Mouse (Mus musculus) small intestine, adult 2 months (tissue): ENCODE measurements around the gene Wdfy1.

Source experiments
- CTCF ChIP-seq: fragments of 200-500 bp; IDR thresholded peaks from 2 replicates; pipeline ENCODE4 v1.5.1; 2012; ENCODE audit warnings: low read depth, mild to moderate bottlenecking, control low read depth, inconsistent platforms, low read length, moderate library complexity, mixed read lengths; ENCODE audit not compliant: insufficient replicate concordance, insufficient read length; ENCODE audit errors: extremely low read depth
- POLR2A ChIP-seq: fragments of 200-500 bp; IDR thresholded peaks from 2 replicates; pipeline ENCODE4 v1.6.1; 2012; ENCODE audit warnings: low read depth, mild to moderate bottlenecking, control low read depth, inconsistent platforms, low read length, moderate library complexity

DNA sequence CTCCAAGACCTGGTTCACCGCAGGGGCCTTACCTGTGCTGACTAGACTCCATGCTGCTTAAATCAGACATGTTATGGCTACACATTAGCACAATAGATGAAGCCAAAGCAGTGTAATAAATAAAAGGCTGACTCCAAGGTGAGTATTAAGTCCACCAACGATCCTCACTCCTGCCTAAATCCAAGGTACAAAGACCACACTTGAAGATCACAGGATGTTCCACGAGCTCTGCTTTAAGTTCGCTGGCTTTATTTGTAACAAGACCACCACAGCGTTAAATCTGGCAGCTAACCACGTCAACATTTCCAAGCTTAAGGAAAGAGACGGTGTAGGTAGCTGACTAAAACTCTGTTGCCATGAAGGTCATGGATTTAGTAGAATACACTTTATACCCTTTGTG is 33.0 kb downstream of the Wdfy1 start:
- TF ChIP-seq CTCF (no peak), POLR2A (no peak)
